Mouse (Mus musculus) brain, embryonic 14.5 days (tissue): ENCODE measurements at regions not wholly inside any gene's neighbourhood (a gene's known extent, or its start where the extent isn't known, plus 50 kb on each side); places are given as distances from the start of the nearest gene placed in this dataset.

ENCODE experiments used
- CTCF ChIP-seq: fragments of 200-500 bp; IDR thresholded peaks from 2 replicates; pipeline ENCODE4 v1.5.1; 2012; ENCODE audit warnings: inconsistent platforms, mild to moderate bottlenecking, moderate library complexity, borderline replicate concordance; ENCODE audit not compliant: insufficient read depth, insufficient read length; ENCODE audit errors: extremely low read depth
- POLR2A ChIP-seq: fragments of 200-500 bp; IDR thresholded peaks from 2 replicates; pipeline ENCODE4 v1.6.1; 2012; ENCODE audit warnings: mild to moderate bottlenecking, inconsistent platforms, borderline replicate concordance; ENCODE audit not compliant: poor library complexity, insufficient read depth, insufficient read length, severe bottlenecking; ENCODE audit errors: extremely low read depth

- no peak for TF ChIP-seq POLR2A
- no peak for TF ChIP-seq CTCF
Measured at GRCm38 (mm10) chr16:51160768-51161167, 569.8 kb upstream of the Ccdc54 start.
